Mouse (Mus musculus) limb, embryonic 11.5 days (tissue): ENCODE results near the gene Larp4. TPM values are rescaled to one million over a fixed set of nuclear protein-coding genes. Genes with fewer than 3 reads are reported as not detected.
"Not testable (repeated sequence)": the region's sequence is repeated elsewhere in the genome, so short reads cannot be mapped to it uniquely, and the experiment has no call there.

ENCODE experiments used
- ATAC-seq: fragments of 200-750 bp; cut with Nextera tagmentation; 2 replicates; pipeline ENCODE4 v1.8.0; 2017; ENCODE audit warnings: low read depth; ENCODE audit not compliant: insufficient number of reproducible peaks, low FRiP score, low TSS enrichment
- DNase-seq: peaks from one replicate; pipeline ENCODE4 v3.0.0-alpha.2; 2015; ENCODE audit warnings: low spot score
- H3K27ac ChIP-seq: fragments of 300-500 bp; sonication (generic); replicated peaks from 2 replicates; pipeline ENCODE4 v1.5.1; 2014; ENCODE audit warnings: low read depth, mild to moderate bottlenecking, low read length
- H3K27me3 ChIP-seq: fragments of 300-500 bp; sonication (generic); 2 replicates; pipeline ENCODE4 v1.6.1; 2014; ENCODE audit warnings: mild to moderate bottlenecking, low read length, mixed read lengths; ENCODE audit not compliant: control insufficient read depth, insufficient read depth
- H3K36me3 ChIP-seq: fragments of 300-500 bp; sonication (generic); 2 replicates; pipeline ENCODE4 v1.6.1; 2014; ENCODE audit warnings: mild to moderate bottlenecking, low read length, moderate library complexity, mixed read lengths; ENCODE audit not compliant: control insufficient read depth, insufficient read depth
- H3K4me1 ChIP-seq: fragments of 300-500 bp; sonication (generic); 2 replicates; pipeline ENCODE4 v1.6.1; 2014; ENCODE audit warnings: low read length, mixed read lengths; ENCODE audit not compliant: control insufficient read depth, insufficient read depth
- H3K4me2 ChIP-seq: fragments of 300-500 bp; sonication (generic); 2 replicates; pipeline ENCODE4 v1.6.1; 2014; ENCODE audit warnings: low read depth, mild to moderate bottlenecking, moderate library complexity; ENCODE audit not compliant: severe bottlenecking
- H3K4me3 ChIP-seq: fragments of 300-500 bp; sonication (generic); 2 replicates; pipeline ENCODE4 v1.5.1; 2014; ENCODE audit warnings: low read depth, low read length
- H3K9ac ChIP-seq: fragments of 300-500 bp; sonication (generic); 2 replicates; pipeline ENCODE4 v1.6.1; 2014; ENCODE audit warnings: mild to moderate bottlenecking, low read length
- H3K9me3 ChIP-seq: fragments of 300-500 bp; sonication (generic); 2 replicates; pipeline ENCODE4 v1.6.1; 2016; ENCODE audit warnings: low read length; ENCODE audit not compliant: control insufficient read depth
- WGBS: fragments of 180-500 bp; shearing (Covaris S2); extraction: QIAGEN DNeasy Blood & Tissue Kit; methylation state at CpG from one replicate; pipeline ENCODE4 v1.1.7; 2014; 5-methylcytosine and 5-hydroxymethylcytosine counted together
- polyA plus RNA-seq: library from polyadenylated mRNA; unstranded; fragments of >200 nt; fragmentation: Nextera tagmentation; extraction: Ambion mirVana; gene quantifications from 2 replicates; pipeline ENCODE4 v1.2.1, GENCODE M21; 2014

Gene Larp4
- polyA plus RNA-seq, 1 experiment from 2014 or later = 37.4 TPM

DNA sequence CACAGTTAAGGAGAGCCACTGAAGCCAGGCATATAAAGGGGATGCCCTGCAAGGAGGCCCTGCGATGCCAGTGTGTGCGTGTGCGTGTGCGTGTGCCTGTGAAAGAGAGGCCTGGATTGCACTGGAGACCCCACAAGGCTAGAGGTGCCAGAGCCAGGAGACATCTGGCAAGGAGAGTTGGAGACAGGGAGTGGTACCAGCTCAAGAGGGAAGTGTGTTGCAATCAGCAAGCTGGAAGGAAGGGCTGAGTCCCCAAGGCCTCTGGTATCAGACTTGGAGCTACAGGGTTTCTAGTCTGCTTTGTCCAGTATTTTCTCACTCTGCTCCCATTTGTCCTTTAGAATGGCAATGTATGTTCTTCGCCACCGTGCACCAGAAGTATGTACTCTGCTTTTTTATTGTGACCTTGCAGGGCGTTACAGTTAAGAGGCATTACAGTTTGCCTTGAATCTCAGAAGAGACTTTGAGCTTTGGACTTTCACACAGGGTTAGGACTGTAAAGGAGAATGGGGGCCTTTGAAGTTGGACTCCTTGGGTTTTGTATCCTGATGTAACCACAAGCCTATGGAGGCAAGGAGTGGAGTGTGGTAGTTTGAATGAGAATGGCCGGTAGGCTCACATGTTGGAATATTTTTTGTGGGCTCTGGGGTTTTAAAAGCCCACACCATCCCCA lies 4.6 kb upstream of the Larp4 start:
- Histone ChIP-seq H3K4me1 (no peaks in the 10 kb centered on the region), H3K36me3 (no peaks in the 10 kb centered on the region), H3K27me3 (no peaks in the 10 kb centered on the region), H3K9ac (no peak overlapping the region), H3K4me3 (no peak overlapping the region), H3K27ac (no peak overlapping the region), H3K9me3 (no peaks in the 10 kb centered on the region), H3K4me2 (no peak overlapping the region)
- DNase-seq (no peak), ATAC-seq (no peak)
- WGBS = 91% methylated on average over 8 of the region's 8 CpGs

DNA sequence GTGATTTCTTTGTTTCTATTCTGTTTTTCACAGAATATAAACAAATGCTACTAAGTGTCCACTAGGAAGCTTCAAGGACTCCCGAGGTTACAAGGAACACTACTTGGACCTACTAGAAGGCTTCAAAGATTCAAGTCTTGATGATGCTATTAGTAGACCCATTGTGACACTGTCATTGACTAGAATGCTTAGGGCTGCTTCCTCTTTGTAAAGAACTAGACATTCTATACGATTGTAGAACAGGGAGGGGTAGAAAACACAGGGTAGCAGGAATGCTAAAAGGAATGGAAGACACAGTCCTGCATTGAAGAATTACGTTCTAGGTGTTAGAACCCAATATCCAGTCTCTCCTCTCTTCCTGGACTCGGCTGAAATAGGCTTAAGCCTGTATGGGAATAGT lies 2.9 kb upstream of the Larp4 start, which contains the start of gene Fam186a:
TSS of gene Fam186a (minus strand) at position 101 of the 400 bp plus-strand sequence.
- WGBS = 80% methylated on average over 4 of the region's 4 CpGs
- no peak for DNase-seq
- H3K27ac ChIP-seq = no peak within 1 kb of the TSS
- no peak within 1 kb of the TSS for H3K4me2 ChIP-seq
- ATAC-seq = no peak
- H3K4me3 ChIP-seq = no peak within 1 kb of the TSS
- no peaks in the 10 kb centered on the region for H3K4me1 ChIP-seq
- H3K9ac ChIP-seq = no peak within 1 kb of the TSS
- no peaks in the 10 kb centered on the region for H3K36me3 ChIP-seq
- no peaks in the 10 kb centered on the region for H3K27me3 ChIP-seq
- H3K9me3 ChIP-seq = no peaks in the 10 kb centered on the region

DNA sequence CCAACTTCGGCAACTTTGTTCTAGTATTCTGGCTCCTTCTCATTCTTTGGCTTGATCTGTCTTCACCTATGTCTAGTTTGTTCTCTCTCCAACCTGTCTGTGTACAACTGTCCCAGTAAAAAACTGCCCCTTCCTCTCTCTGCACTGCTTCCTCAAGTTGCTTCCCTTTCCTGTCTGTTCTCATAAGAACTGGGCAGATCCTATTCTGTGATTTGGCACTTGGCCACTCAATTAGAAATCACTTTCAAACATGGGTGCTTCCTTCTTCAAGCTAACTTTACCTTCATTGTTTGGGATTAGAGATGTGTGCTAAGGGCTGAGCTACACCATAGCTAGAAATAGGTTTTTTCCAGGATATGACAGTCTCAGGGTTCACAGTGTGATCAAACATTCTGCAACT lies 741 bp downstream of the Larp4 start:
- Histone ChIP-seq H3K4me3 (no peak overlapping the region), H3K9me3 (no peaks in the 10 kb centered on the region), H3K9ac (no peak overlapping the region), H3K4me1 (no peaks in the 10 kb centered on the region), H3K4me2 (no peak overlapping the region), H3K27ac (no peak overlapping the region), H3K36me3 (no peaks in the 10 kb centered on the region), H3K27me3 (no peaks in the 10 kb centered on the region)
- no peak for DNase-seq
- 96% methylated on average over 1 of the region's 1 CpGs for WGBS
- no peak for ATAC-seq

DNA sequence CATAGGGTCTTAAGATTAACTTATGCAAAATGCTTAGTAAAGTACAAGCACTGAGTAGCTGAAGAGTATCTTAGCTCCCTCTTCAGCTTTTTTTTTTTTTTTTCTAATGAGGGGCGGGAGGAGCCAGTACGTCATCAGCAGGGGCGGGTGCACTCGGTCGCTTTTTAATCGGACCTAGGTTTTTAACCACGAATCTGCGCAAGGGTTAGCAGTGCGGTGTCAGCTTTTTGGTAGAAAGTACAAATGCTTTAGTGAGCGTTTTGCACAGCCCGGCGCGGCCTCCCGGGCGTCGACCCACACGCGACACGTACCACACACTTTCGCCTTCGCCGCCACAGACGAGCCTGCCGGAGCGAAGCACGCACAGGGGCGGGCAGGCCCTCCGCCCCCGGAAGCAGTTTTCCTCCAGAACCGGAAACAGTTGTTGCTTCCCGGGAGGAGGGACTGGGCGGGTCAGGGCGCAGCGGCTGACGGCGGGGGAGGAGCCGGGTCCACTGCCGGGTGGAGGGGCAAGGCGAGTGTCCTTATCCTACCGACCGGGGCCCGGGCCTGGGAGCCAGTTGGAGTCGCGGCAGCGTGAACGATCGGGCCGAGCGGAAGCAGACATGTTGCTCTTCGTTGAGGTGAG lies 2.6 kb downstream of the Larp4 start:
- WGBS = 0% methylated on average over 50 of the region's 50 CpGs
- Histone ChIP-seq H3K4me3 (peak overlapping the region; percentile 90), H3K9ac (peak overlapping the region; percentile 89)

DNA sequence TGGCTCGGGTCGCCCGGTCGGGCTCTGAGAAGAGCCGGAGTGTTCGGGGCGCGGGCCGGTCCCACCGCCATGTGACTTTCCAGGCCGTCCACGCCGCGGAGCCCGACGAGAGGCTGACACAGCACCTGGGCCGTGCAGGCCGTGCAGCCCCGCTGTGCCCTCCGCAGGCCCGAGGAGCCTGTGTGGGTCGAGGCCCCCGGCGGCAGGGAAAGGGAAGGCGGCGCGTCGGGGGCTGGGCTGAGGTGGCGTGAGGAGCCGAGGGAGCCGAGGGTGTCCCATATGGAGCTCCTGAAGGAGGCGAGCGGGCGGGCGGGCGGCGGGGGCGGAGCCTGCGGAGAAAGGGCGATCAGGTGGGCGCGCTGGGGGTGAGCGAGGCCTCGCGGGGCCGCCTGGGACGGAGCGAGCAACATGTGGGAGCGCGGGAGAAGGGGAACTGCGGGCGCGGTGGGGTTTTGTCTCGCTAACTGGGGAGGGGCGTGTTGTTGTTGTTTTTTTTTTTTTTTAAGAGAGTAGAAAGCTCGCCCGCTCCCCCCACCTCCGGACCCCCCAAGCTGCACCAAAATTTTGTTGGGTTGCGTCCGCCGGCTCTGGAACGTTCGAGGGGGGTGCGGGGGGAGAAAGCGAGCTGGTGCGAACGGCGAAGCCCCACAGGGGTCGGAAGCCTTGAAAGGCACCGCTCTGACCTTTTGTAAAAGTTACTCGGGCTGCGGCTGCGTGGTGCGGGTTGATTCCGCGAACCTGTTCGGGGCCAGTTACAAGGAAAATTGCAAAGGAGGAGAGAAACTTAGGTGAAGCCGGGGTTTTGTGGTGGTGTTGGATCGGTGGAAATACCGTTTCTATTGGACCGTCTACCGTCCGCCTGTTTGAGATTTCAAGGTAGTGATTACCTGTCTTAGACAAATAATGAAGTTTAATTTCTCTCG lies 3.4 kb downstream of the Larp4 start:
- under 1% methylated on average over 84 of the region's 84 CpGs for WGBS
- DNase-seq (peak; percentile 90), ATAC-seq (peak; percentile 86)
- Histone ChIP-seq H3K4me1 (no peaks in the 10 kb centered on the region), H3K9me3 (no peaks in the 10 kb centered on the region), H3K4me3 (peak overlapping the region; percentile 90), H3K27ac (peak overlapping the region; percentile 97), H3K4me2 (peak overlapping the region; percentile 48), H3K27me3 (no peaks in the 10 kb centered on the region), H3K9ac (peak overlapping the region; percentile 89), H3K36me3 (no peaks in the 10 kb centered on the region)

More for the DNA sequence above, 2.6 kb downstream of the Larp4 start:
- Histone ChIP-seq H3K27me3 (no peaks in the 10 kb centered on the region), H3K4me2 (peak overlapping the region; percentile 48), H3K9me3 (no peaks in the 10 kb centered on the region), H3K4me1 (no peaks in the 10 kb centered on the region), H3K27ac (peak overlapping the region; percentile 97), H3K36me3 (no peaks in the 10 kb centered on the region)
- ATAC-seq (peak; percentile 96), DNase-seq (peak; percentile 96)

DNA sequence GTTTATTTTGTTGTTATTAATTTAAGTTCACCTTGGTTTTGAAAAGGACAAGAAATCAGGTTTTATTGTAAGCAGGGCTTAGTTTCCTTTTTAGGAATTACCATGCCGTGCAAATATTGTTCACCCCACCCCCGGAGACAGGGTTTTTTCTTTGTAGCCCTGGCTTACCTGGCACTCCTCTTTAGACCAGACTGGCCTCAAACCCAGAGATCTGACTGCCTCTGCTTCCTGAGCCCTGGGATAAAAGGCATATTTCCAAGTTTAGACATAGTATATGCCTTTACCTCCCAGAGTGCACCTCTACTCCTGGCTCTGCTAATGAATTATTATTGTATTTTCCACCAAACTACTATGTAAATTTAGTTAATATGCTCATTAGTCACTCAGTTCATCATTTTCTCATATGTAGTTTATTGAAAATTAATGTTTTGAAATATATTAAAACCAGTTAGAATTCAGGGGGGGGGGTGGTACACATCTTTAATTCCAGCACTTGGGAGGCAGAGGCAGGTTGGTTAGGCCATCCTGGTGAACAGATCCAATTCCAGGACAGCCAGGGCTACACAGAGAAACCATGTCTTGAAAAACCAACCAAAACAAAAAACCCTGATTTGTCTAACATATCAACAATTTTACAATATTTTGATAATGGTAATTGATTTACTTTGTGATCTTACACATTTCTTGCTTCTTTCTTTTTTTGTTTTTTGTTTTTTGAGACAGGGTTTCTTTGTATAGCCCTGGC lies 4.8 kb downstream of the Larp4 start:
- no peak for DNase-seq
- H3K4me1 ChIP-seq = no peaks in the 10 kb centered on the region
- ATAC-seq = no peak
- WGBS = 84% methylated on average over 2 of the region's 2 CpGs
- H3K4me3 ChIP-seq = no peak overlapping the region
- peak overlapping the region; percentile 3; the same call in 1 of the 2 replicates for H3K4me2 ChIP-seq
- no peaks in the 10 kb centered on the region for H3K27me3 ChIP-seq
- H3K27ac ChIP-seq = no peak overlapping the region
- H3K9me3 ChIP-seq = no peaks in the 10 kb centered on the region
- H3K36me3 ChIP-seq = no peaks in the 10 kb centered on the region
- no peak overlapping the region for H3K9ac ChIP-seq

DNA sequence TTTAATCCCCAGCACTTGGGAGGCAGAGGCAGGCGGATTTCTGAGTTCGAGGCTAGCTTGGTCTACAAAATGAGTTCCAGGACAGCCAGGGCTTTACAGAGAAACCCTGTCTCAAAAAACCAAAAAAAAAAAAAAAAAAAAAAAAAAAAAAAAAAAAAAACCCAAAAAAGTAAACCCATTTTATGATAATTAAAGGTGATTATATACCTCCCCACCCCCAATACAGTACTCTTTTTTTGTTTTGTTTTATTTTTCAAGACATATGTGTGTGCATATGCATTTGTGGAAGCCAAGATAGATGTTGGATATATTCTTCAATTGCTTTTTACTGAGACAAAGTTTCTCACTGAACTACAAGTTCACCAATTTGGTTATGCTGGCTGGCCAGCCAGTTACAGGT lies 6.3 kb downstream of the Larp4 start:
- DNase-seq, H3K36me3 ChIP-seq, H3K4me2 ChIP-seq, ATAC-seq, H3K9me3 ChIP-seq, H3K9ac ChIP-seq, H3K27me3 ChIP-seq, H3K4me1 ChIP-seq, H3K27ac ChIP-seq, H3K4me3 ChIP-seq: not testable (repeated sequence)
- WGBS = 84% methylated on average over 2 of the region's 2 CpGs

DNA sequence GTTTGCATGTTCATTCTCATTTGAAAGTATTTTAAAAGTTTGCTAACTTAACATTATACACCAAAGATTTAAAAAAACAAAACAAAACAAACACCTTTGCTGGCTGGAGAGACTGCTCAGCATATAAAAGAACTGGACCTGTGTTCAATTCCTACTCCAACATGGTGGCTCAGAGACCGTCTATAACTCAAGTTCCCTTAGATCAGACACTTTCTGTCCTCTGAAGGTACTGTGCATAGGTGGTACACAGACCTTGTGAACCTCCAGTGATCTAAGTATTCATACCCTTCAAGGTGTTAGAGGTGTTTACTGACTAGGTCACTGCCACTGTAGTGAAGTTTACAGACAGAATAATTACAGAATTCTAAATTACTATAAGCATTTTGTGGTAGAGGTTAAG lies 9.4 kb downstream of the Larp4 start:
- DNase-seq (no peak), ATAC-seq (no peak)
- Histone ChIP-seq H3K36me3 (no peaks in the 10 kb centered on the region), H3K4me3 (no peak overlapping the region), H3K27me3 (no peaks in the 10 kb centered on the region), H3K9ac (no peak overlapping the region), H3K9me3 (no peaks in the 10 kb centered on the region), H3K4me2 (no peak overlapping the region), H3K4me1 (no peaks in the 10 kb centered on the region), H3K27ac (no peak overlapping the region)
- WGBS = 80% methylated on average over 1 of the region's 1 CpGs
